Mouse (Mus musculus) testis, adult 2 months (tissue): ENCODE results near the gene Tdrkh.

Experiments
- CTCF ChIP-seq: fragments of 200-500 bp; IDR thresholded peaks from 2 replicates; pipeline ENCODE4 v1.5.1; 2012; ENCODE audit warnings: low read depth, mild to moderate bottlenecking, inconsistent platforms, low read length, moderate library complexity; ENCODE audit not compliant: control insufficient read depth, insufficient read depth, insufficient replicate concordance
- POLR2A ChIP-seq: fragments of 200-500 bp; IDR thresholded peaks from 2 replicates; pipeline ENCODE4 v1.6.1; 2012; ENCODE audit warnings: low read depth, mild to moderate bottlenecking, inconsistent platforms, low read length, moderate library complexity; ENCODE audit not compliant: control insufficient read depth

DNA sequence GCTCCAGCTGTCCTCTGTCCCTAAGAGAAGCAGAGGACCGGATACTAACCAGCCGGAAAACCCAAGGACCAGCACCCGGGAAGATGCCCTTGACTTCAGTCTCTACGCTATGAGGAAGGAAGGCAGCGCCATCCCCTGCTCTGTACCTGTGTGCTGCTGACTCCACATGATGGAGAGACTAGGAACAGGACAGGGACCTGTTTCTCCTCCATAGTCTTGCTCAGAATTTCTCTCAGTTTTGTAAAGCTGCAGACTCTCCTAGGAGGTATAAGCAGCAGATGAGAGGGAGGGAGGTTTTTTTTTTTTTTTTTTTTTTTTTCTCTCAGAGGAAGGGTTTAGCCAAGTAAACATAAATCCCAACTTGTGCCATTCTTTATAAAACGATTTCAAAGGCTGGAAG, 14.9 kb upstream of the Tdrkh start, which contains the start of gene Lingo4:
- TF ChIP-seq CTCF (no peak), POLR2A (no peak)
